Mouse (Mus musculus) heart, embryonic 16.5 days (tissue): ENCODE data around the gene Gm21858. TPM values are rescaled to one million over a fixed set of nuclear protein-coding genes. Genes with fewer than 3 reads are reported as not detected.
"Not testable (repeated sequence)": the region's sequence is repeated elsewhere in the genome, so short reads cannot be mapped to it uniquely, and the experiment has no call there.

ENCODE experiments used
- ATAC-seq: fragments of 200-750 bp; cut with Nextera tagmentation; replicated peaks from 2 replicates; pipeline ENCODE4 v1.8.0; 2017; ENCODE audit warnings: moderate number of reproducible peaks; ENCODE audit not compliant: insufficient read depth, low FRiP score; ENCODE audit errors: extremely low read depth
- H3K27ac ChIP-seq: fragments of 300-500 bp; sonication (generic); 2 replicates; pipeline ENCODE4 v1.5.1; 2014; ENCODE audit warnings: mild to moderate bottlenecking, low read length, control low read depth, moderate library complexity
- H3K27me3 ChIP-seq: fragments of 300-500 bp; sonication (generic); 2 replicates; pipeline ENCODE4 v1.6.1; 2014; ENCODE audit warnings: low read length, mixed read lengths; ENCODE audit not compliant: control insufficient read depth, insufficient read depth
- H3K36me3 ChIP-seq: fragments of 300-500 bp; sonication (generic); 2 replicates; pipeline ENCODE4 v1.6.1; 2014; ENCODE audit not compliant: control insufficient read depth, insufficient read depth
- H3K4me1 ChIP-seq: fragments of 300-500 bp; sonication (generic); 2 replicates; pipeline ENCODE4 v1.6.1; 2014; ENCODE audit warnings: low read length, mixed read lengths; ENCODE audit not compliant: control insufficient read depth, insufficient read depth
- H3K4me2 ChIP-seq: fragments of 300-500 bp; sonication (generic); 2 replicates; pipeline ENCODE4 v1.6.1; 2014; ENCODE audit warnings: low read depth, mild to moderate bottlenecking, control low read depth, low read length
- H3K4me3 ChIP-seq: fragments of 300-500 bp; sonication (generic); 2 replicates; pipeline ENCODE4 v1.5.1; 2014; ENCODE audit warnings: mild to moderate bottlenecking, control low read depth, low read length
- H3K9ac ChIP-seq: fragments of 300-500 bp; sonication (generic); 2 replicates; pipeline ENCODE4 v1.6.1; 2014; ENCODE audit warnings: low read length, control low read depth
- H3K9me3 ChIP-seq: fragments of 300-500 bp; sonication (generic); replicated peaks from 2 replicates; pipeline ENCODE4 v1.6.1; 2016; ENCODE audit warnings: low read length; ENCODE audit not compliant: control insufficient read depth
- whole genome bisulfite sequencing: fragments of 180-500 bp; shearing (Covaris S2); extraction: QIAGEN DNeasy Blood & Tissue Kit; methylation state at CpG from one replicate; pipeline ENCODE4 v1.1.7; 2014; 5-methylcytosine and 5-hydroxymethylcytosine counted together
- polyA plus RNA-seq: library from polyadenylated mRNA; unstranded; fragments of >200 nt; fragmentation: Nextera tagmentation; extraction: Ambion mirVana; gene quantifications from 2 replicates; pipeline ENCODE4 v1.2.1, GENCODE M21; 2015

Gm21858 gene
- not detected in 2 replicates for polyA plus RNA-seq

- WGBS: no CpG with 5 or more reads among the region's 6 CpGs
- not testable (repeated sequence) for H3K9me3 ChIP-seq, H3K27ac ChIP-seq, H3K27me3 ChIP-seq, ATAC-seq, H3K4me1 ChIP-seq, H3K9ac ChIP-seq, H3K36me3 ChIP-seq, H3K4me3 ChIP-seq, H3K4me2 ChIP-seq
Measured at GRCm38 (mm10) chrY:55731456-55731855, at the start of gene Gm21858. Gm21858 (plus strand) TSS chrY:55731756.
